Mouse (Mus musculus) spleen, adult 2 months (tissue): ENCODE data around the gene Slc17a5.

ENCODE experiments used
- CTCF ChIP-seq: fragments of 200-500 bp; IDR thresholded peaks from 2 replicates; pipeline ENCODE4 v1.5.1; 2011; ENCODE audit warnings: mild to moderate bottlenecking, inconsistent platforms; ENCODE audit not compliant: insufficient read depth, insufficient read length, insufficient replicate concordance; ENCODE audit errors: extremely low read depth
- POLR2A ChIP-seq: fragments of 200-500 bp; IDR thresholded peaks from 2 replicates; pipeline ENCODE4 v1.6.1; 2011; ENCODE audit warnings: low read depth, low read length, inconsistent platforms

DNA sequence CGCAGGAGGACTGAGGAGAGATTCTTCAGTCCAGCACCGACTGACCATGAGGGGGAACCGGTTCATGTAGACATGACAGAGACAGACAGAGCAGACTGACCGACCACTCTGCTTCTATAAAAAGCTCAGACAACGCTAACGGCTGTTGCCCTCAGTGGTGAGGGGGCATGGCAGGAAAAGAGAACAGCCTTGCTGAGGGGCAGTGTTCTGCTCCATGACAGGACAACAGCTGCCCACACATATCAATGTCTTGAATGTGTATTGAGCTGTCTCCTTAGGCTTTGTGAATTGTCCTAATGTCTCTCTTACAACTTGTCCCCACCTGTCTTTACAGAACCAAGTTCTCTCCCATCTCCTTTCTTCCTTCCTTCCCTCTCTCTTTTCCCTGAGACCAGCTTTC lies 49.4 kb downstream of the Slc17a5 start:
- TF ChIP-seq CTCF = no peak
- no peak for TF ChIP-seq POLR2A
